Mouse (Mus musculus) hindlimb bud, embryonic 11.5 days (tissue): ENCODE results near the gene Lrp8.

Experiments used
- DNase-seq: peaks from one replicate; pipeline ENCODE4 v3.0.0-alpha.2; 2012; ENCODE audit warnings: low read depth, low spot score; ENCODE audit errors: extremely low spot score

Lrp8 gene

GRCm38 (mm10) chr4:107807796-107808195, 5.7 kb downstream of the Lrp8 start:
- no peak for DNase-seq

DNA sequence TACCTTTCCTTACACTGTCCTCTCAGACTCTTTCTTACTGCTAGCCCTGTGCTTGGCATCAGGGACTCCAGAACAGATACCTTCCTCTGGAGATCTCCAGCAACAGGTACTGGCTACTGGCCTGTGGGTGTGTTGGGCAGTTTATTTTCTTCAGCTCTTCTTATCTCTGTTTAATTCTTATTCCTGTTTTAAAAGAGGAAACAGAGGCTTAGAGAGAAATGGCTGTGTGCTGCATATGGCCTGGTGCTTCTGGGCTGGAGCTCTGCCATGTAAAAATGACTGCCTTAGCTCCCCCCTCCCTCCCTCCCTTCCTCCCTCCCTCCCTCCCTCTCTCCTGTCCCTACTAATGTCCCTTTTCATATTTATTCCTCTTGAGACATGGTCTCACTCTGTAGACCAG, 6.6 kb downstream of the Lrp8 start:
- DNase-seq: no peak

GRCm38 (mm10) chr4:107811006-107811405, 8.9 kb downstream of the Lrp8 start:
- DNase-seq: no peak

GRCm38 (mm10) chr4:107811716-107812330, 9.8 kb downstream of the Lrp8 start:
- no peak for DNase-seq

DNA sequence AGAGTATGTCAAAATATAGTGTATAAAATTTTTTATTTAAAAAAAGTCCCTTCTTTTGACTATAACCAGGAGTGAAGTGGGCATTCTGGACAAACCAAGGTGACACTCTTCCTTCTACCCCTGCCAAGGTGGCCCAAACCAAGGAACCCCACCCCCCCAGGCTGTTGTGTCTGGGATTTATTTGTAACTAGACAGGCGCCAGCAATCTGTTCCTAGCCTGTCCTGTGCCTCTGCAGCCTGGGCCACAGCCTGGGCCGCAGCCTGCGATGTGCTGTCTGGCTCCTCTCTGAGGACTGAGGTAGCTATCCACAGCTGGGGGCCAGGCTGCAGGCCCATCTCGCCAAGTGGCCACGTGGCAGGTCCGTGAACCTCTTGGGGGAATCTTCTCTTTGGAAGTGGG, 10.3 kb downstream of the Lrp8 start:
- no peak for DNase-seq

DNA sequence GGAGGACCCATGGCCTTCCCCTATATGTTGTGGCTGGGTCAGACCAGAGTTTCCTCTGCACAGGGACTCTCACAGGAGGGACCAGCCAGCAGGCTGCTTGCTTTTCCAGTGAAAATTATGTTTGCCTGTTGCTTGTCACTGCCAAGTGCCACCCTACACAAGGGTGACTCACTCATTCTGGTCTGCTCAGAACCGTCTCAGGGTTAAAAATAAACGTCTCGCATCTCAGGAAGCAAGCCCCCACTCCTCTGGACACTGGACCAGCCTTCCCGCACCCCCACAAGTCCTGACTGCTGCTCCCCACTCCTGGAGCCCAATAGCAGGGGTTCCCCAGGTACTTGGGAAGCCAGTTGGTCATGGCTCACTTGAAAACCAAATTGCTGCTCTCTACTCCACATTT, 14.4 kb downstream of the Lrp8 start:
- no peak for DNase-seq

DNA sequence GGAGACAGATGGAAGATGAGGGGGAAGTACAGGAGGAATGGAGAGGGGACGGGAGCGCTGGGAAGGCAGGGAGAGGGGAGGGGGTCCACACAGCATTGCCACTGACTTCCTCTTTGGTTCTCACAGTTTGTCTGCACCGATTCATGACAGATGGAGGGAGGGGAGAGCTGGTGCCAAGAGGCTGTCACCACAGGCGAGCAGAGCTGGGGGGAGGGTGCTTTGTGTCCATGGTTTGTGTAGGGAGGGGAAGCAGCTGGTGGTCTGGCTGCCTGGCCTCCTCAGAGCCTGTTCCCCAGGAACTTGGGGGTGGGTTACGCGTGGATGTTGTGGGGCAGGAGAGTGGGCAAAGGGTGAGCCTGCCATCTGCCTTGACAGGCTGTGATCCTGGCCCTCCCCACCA, 15.4 kb downstream of the Lrp8 start:
- DNase-seq: no peak

- no peak for DNase-seq
Observed at GRCm38 (mm10) chr4:107819990-107820719, 18.1 kb downstream of the Lrp8 start.

GRCm38 (mm10) chr4:107820856-107821619, 19.0 kb downstream of the Lrp8 start:
- DNase-seq: no peak

DNA sequence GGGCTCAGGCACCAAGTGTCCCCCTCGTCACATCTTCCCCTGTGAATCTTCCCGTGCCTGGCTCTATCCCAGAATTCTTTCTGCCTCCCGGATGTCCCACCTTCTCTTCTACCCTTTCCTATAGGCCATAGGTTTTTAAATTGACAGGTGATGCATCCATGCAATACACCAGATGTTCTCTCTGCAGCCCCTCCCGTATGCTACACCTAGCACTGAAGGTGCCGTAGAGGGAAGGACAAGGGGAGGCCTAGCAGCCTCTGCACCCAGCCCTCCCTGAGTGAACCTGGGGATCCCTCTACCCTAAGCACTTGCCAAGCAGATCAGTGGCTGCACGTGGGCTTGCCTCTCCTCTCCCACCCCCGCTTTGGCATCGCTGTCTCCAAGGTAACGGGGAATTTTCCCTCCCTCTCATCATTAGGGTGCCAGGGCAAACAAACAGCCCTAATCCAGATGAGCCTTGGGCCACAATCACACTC, 20.9 kb downstream of the Lrp8 start:
- no peak for DNase-seq

GRCm38 (mm10) chr4:107823511-107823910, 21.4 kb downstream of the Lrp8 start:
- no peak for DNase-seq

- DNase-seq: no peak
Observed at GRCm38 (mm10) chr4:107828727-107829218, 26.7 kb downstream of the Lrp8 start.

- DNase-seq: no peak
Observed at GRCm38 (mm10) chr4:107829675-107830074, 27.6 kb downstream of the Lrp8 start.

- DNase-seq: no peak
Observed at GRCm38 (mm10) chr4:107830189-107830588, 28.1 kb downstream of the Lrp8 start.

DNA sequence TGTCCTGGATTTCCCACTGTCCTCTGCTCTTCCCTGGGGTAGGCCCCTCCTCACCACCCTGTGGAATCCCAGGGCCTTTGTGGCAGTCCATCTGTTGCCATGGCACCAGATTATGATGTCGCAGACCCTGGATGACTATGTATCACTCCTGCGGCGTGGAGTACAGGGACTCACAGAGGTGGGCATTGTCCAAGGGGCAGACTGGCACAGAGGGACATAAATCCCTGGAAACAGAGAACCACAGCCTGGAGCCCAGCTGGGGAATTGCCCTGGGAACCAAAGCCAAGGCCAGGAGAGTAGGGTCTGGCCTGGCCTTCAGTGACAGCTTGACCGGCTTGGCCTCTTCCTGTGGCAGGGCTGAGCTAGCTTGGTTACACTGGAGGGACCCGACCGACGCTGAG, 28.8 kb downstream of the Lrp8 start:
- no peak for DNase-seq

GRCm38 (mm10) chr4:107831678-107832077, 29.6 kb downstream of the Lrp8 start:
- DNase-seq: no peak

GRCm38 (mm10) chr4:107833525-107833924, 31.5 kb downstream of the Lrp8 start:
- DNase-seq: no peak

DNA sequence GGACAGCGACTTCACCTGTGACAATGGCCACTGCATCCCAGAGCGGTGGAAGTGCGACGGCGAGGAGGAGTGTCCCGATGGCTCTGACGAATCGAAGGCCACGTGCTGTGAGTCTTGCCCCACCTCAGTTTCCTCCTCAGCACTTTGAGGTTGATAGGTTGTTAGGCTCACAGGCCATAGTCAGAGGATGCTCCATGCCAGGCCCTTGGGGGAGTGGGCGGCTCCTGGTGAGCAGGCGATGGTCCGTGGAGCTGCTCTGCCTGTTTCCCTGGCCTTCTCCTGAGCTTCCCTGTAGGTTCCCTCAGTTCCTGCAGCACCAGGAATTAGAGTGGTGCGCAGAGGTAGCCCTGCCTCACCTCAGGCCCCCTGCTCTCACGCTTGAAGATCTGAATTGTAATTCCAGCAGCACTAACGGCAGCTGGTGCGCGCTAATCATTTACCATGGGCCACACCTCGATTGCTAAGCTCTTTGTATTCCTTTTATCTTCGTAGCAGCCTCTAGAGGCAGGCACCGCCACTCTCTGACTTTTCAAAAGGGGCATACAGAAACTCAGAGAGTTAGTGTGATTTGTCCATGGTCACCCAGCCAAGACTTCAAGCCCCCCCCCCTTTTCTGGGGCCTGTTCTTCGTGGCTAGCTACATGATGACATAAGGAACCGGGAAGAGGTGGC, 32.7 kb downstream of the Lrp8 start:
- DNase-seq: no peak

DNA sequence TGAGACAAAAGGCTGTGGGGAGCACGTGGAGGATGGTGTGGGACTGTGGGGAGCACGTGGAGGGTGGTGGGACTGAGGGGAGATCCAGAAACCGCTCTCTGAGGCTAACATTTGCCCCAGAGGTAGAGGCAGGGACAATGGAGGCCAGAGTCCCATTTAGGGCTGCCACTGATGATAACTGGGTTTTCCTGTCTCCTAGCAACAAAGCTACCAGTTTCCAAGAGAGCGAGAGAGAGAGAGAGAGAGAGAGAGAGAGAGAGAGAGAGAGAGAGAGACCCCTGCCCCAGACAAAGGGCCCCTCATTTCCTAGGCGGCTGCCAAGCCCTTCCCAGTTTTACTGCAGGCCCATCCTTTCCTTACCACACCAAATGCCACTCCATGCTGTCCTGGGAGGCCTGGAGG, 33.4 kb downstream of the Lrp8 start:
- no peak for DNase-seq

DNA sequence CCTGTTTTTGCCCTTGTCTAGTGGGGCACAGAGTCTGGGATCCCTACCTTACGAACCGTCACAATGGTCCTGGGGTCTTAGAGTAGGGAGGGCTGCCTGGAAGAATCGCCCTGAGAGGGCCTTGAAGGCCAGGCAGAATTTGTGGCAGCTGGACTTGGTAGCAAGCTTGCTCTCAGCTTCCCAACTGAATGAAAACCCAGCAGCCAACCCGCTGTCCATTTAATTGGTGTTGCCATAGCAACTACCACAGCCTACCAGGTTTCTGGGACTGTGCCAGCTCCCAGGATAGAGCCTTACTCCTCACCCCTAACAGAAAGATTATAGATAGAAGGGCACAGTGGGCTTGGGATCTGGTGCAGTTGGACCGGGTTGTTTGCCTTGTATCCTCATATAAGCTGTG, 34.7 kb downstream of the Lrp8 start:
- no peak for DNase-seq

DNA sequence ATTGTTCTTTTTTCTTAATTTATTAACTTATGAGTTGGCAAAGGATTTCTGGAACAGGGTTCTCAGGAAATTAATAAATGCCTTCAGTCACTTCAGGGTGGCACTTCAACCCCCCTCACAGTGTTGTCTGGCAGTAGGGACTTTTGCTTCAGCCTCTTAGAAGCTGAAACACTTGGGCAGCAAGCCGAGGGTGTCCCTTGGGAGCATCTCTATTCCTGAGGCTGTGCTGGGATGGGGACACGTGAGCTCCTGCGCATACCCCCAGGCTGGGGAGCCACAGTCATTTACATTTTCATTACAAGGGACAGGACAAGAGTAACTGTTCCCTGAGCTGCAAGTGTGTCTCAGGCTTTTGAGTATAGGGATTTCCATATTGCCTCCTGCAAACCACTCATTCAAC, 35.8 kb downstream of the Lrp8 start:
- DNase-seq: no peak
